Comparison of ENCODE assay signal across 9 mouse cellular contexts in genomic region chr17:35696691-35697090, GRCm38 (mm10). TPM values are rescaled to one million over a fixed set of nuclear protein-coding genes. Genes with fewer than 3 reads are reported as not detected.
DNase-seq lines count a peak whose midpoint lies in the region; ATAC-seq and TF ChIP-seq lines count a peak whose summit lies in the region.
"Had no signal": no experiment of that assay in that cellular context is flagged by ENCODE, and none has a peak within 500 bp of the region (broad histone marks: within the 10 kb centered on the region; RNA-seq: fewer than 3 reads in every experiment).

No protein-coding gene starts in this region.

- no peak for DNase-seq in heart, postnatal 0 days (ENCODE audit: low spot score)
- no peak for DNase-seq in heart, adult 8-10 months (ENCODE audit: low spot score)
- DNase-seq in spleen, postnatal 4 days (ENCODE audit: low spot score in 2 of 2), result no peak
- no peak for DNase-seq in T-cell, adult 2 months (ENCODE audit: low spot score)
- DNase-seq in embryo, embryonic 10 days (ENCODE audit: low spot score), result no peak

- peak overlapping the region; percentile 82 for H3K27ac ChIP-seq in heart, postnatal 0 days (ENCODE audit: low read depth)
- peak overlapping the region; percentile 92 for H3K27ac ChIP-seq in cortical plate, adult 2 months (ENCODE audit: insufficient read depth, low read length)
- H3K27ac ChIP-seq in hindbrain, embryonic 13.5 days, result peak overlapping the region; percentile 99

- no peak for ATAC-seq in heart, postnatal 0 days (ENCODE audit: insufficient read depth, low read depth)
- no peak for ATAC-seq in hindbrain, embryonic 13.5 days (ENCODE audit: low FRiP score)

- H3K4me2 ChIP-seq in heart, postnatal 0 days (ENCODE audit: low read depth, low read length), result peak overlapping the region; percentile 59
- H3K4me2 ChIP-seq in hindbrain, embryonic 13.5 days, result peak overlapping the region; percentile 76
- peak overlapping the region; percentile 89 for H3K4me2 ChIP-seq in myocyte (ENCODE audit: low read depth)

- TF ChIP-seq EP300 in heart, postnatal 0 days (IDR thresholded peaks at IDR 0.05; ENCODE audit: low read depth), result no peak

- H3K27me3 ChIP-seq in heart, postnatal 0 days (ENCODE audit: control insufficient read depth, insufficient read depth, low read length), result 0 out of 2 replicates have a peak, but pooled peaks cover 3% of the 10 kb centered on the region
- H3K27me3 ChIP-seq in hindbrain, embryonic 13.5 days, result no peaks in the 10 kb centered on the region
- no peaks in the 10 kb centered on the region for H3K27me3 ChIP-seq in myocyte (ENCODE audit: control insufficient read depth, insufficient read depth, insufficient read length)

- H3K4me1 ChIP-seq in heart, postnatal 0 days (ENCODE audit: control insufficient read depth, insufficient read depth), result peaks cover 13% of the 10 kb centered on the region; the same call in 1 of the 2 replicates
- H3K4me1 ChIP-seq in cortical plate, adult 2 months (ENCODE audit: control insufficient read depth, insufficient read depth, low read length), result peaks cover 13% of the 10 kb centered on the region
- peaks cover 48% of the 10 kb centered on the region for H3K4me1 ChIP-seq in hindbrain, embryonic 13.5 days (replicated peaks)

- peak overlapping the region; percentile 0; the same call in 1 of the 2 replicates for H3K4me3 ChIP-seq in heart, postnatal 0 days (ENCODE audit: low read depth, low read length)
- H3K4me3 ChIP-seq in cortical plate, adult 2 months (ENCODE audit: insufficient read depth, low read length), result peak overlapping the region; percentile 29
- peak overlapping the region; percentile 77 for H3K4me3 ChIP-seq in hindbrain, embryonic 13.5 days
- peak overlapping the region; percentile 52 for H3K4me3 ChIP-seq in myocyte

- no peak overlapping the region for H3K9ac ChIP-seq in heart, postnatal 0 days (replicated peaks; ENCODE audit: low read depth, low read length)
- peak overlapping the region; percentile 80 for H3K9ac ChIP-seq in hindbrain, embryonic 13.5 days

- H3K9me3 ChIP-seq in heart, postnatal 0 days (replicated peaks; ENCODE audit: control insufficient read depth, low read length), result no peaks in the 10 kb centered on the region
- H3K9me3 ChIP-seq in hindbrain, embryonic 13.5 days, result no peaks in the 10 kb centered on the region
- H3K9me3 ChIP-seq: G1E had no signal

- 25% methylated on average over 6 of the region's 6 CpGs for WGBS in heart, postnatal 0 days
- 56% methylated on average over 6 of the region's 6 CpGs for WGBS in hindbrain, embryonic 13.5 days

- H3ac ChIP-seq in myocyte (ENCODE audit: control insufficient read depth, insufficient read length), result no peak overlapping the region

- peaks cover 55% of the 10 kb centered on the region for H3K79me2 ChIP-seq in myocyte (ENCODE audit: control insufficient read depth, insufficient read depth)

- no peak for TF ChIP-seq CTCF in heart, postnatal 0 days (IDR thresholded peaks at IDR 0.05; ENCODE audit: low read depth)
- no peak for TF ChIP-seq CTCF in cortical plate, adult 2 months (IDR thresholded peaks at IDR 0.05; ENCODE audit: extremely low read depth, insufficient read depth, low read length)

- no peak for TF ChIP-seq POLR2A in cortical plate, adult 2 months (IDR thresholded peaks at IDR 0.05; ENCODE audit: extremely low read depth, insufficient read depth, low read length)
- TF ChIP-seq POLR2A in myocyte (IDR thresholded peaks at IDR 0.05; ENCODE audit: insufficient read length, low read depth), result no peak

- H3K36me3 ChIP-seq in heart, postnatal 0 days (replicated peaks; ENCODE audit: control insufficient read depth, insufficient read depth, low read length), result peaks cover 28% of the 10 kb centered on the region
- peaks cover 35% of the 10 kb centered on the region for H3K36me3 ChIP-seq in hindbrain, embryonic 13.5 days
- H3K36me3 ChIP-seq in myocyte (ENCODE audit: control insufficient read depth, insufficient read depth), result peaks cover 12% of the 10 kb centered on the region
- H3K36me3 ChIP-seq: G1E had no signal

TF ChIP-seq in myocyte, 11 proteins besides CTCF, POLR2A, EP300 and RAD21:
- TF ChIP-seq TCF12 (IDR thresholded peaks at IDR 0.05; ENCODE audit: insufficient read depth, poor library complexity, severe bottlenecking) (no peak), SRF (IDR thresholded peaks at IDR 0.05; ENCODE audit: control insufficient read depth, insufficient read length, low read depth) (no peak), E2F4 (IDR thresholded peaks at IDR 0.05; ENCODE audit: insufficient read depth) (no peak), USF1 (IDR thresholded peaks at IDR 0.05; ENCODE audit: low read depth) (no peak), TCF3 (IDR thresholded peaks at IDR 0.05; ENCODE audit: insufficient read length, low read depth) (no peak), POLR2AphosphoS2 (IDR thresholded peaks at IDR 0.05; ENCODE audit: insufficient read length, low read depth) (no peak)

RNA-seq across cellular contexts. Expression of gene Ddr1, which starts 7.7 kb away (rescaled TPM):
- 105 and 206 TPM in 2 replicates for total RNA-seq in heart, postnatal 0 days (2014; rRNA removed; ENCODE audit: low replicate concordance)
- 63.9 and 71.8 TPM in 2 replicates for polyA plus RNA-seq in heart, postnatal 0 days (2015; fragmentation: Nextera tagmentation; extraction: Ambion mirVana)
- 10 to 100 TPM; 23.8 to 30.0 (median 29.5) TPM for total RNA-seq in heart, adult 8-10 months (2022)
- polyA plus RNA-seq in cortical plate, adult 2 months (2012; rRNA removed), result 42.8 and 44.9 TPM in 2 replicates
- polyA plus RNA-seq in hindbrain, embryonic 13.5 days (2015; fragmentation: Nextera tagmentation; extraction: Ambion mirVana), result 128 and 140 TPM in 2 replicates
- polyA plus RNA-seq in myocyte (2012; fragmentation: generic; extraction: Trizol), result 65.6 TPM
- total RNA-seq: G1E had no signal

RNA-seq across cellular contexts. Expression of gene Gtf2h4, which starts 23.2 kb away (rescaled TPM):
- total RNA-seq in heart, postnatal 0 days (2014; rRNA removed; ENCODE audit: low replicate concordance), result 21.0 and 24.2 TPM in 2 replicates
- polyA plus RNA-seq in heart, postnatal 0 days (2015; fragmentation: Nextera tagmentation; extraction: Ambion mirVana), result 18.0 and 21.2 TPM in 2 replicates
- 10 to 100 TPM; 18.4 to 22.2 (median 21.2) TPM for total RNA-seq in heart, adult 8-10 months (2022)
- polyA plus RNA-seq in cortical plate, adult 2 months (2012; rRNA removed), result 29.8 and 32.9 TPM in 2 replicates
- 27.6 and 29.2 TPM in 2 replicates for polyA plus RNA-seq in hindbrain, embryonic 13.5 days (2015; fragmentation: Nextera tagmentation; extraction: Ambion mirVana)
- 27.4 TPM for polyA plus RNA-seq in myocyte (2012; fragmentation: generic; extraction: Trizol)

RNA-seq across cellular contexts. Expression of gene Vars2, which starts 29.3 kb away (rescaled TPM):
- 25.5 and 59.8 TPM in 2 replicates for total RNA-seq in heart, postnatal 0 days (2014; rRNA removed; ENCODE audit: low replicate concordance)
- polyA plus RNA-seq in heart, postnatal 0 days (2015; fragmentation: Nextera tagmentation; extraction: Ambion mirVana), result 9.4 and 9.8 TPM in 2 replicates
- total RNA-seq in heart, adult 8-10 months (2022), result 10 to 100 TPM; 30.4 to 34.9 (median 31.8) TPM
- polyA plus RNA-seq in cortical plate, adult 2 months (2012; rRNA removed), result 34.5 and 38.9 TPM in 2 replicates
- 11.8 and 14.0 TPM in 2 replicates for polyA plus RNA-seq in hindbrain, embryonic 13.5 days (2015; fragmentation: Nextera tagmentation; extraction: Ambion mirVana)
- polyA plus RNA-seq in myocyte (2012; fragmentation: generic; extraction: Trizol), result 13.7 TPM

RNA-seq across cellular contexts. Expression of gene Mucl3, which starts 53.2 kb away (rescaled TPM):
- not detected in 2 replicates for total RNA-seq in heart, postnatal 0 days (2014; rRNA removed; ENCODE audit: low replicate concordance)
- polyA plus RNA-seq in heart, postnatal 0 days (2015; fragmentation: Nextera tagmentation; extraction: Ambion mirVana), result not detected in 2 replicates
- not detected for total RNA-seq in heart, adult 8-10 months (2022)
- polyA plus RNA-seq in cortical plate, adult 2 months (2012; rRNA removed), result 0.06 TPM in 1 of 2 replicates, not detected in the other
- polyA plus RNA-seq in hindbrain, embryonic 13.5 days (2015; fragmentation: Nextera tagmentation; extraction: Ambion mirVana), result 0.14 TPM in 1 of 2 replicates, not detected in the other
- polyA plus RNA-seq in myocyte (2012; fragmentation: generic; extraction: Trizol), result 0.05 TPM
- polyA plus RNA-seq: G1E had no signal

Comparison
In these comparisons a context has a peak if more than half of its experiments do, and no peak if none do; other contexts are left out.
1. H3K4me3 ChIP-seq: peak in every context shown above with its lines; median percentile 77 in hindbrain, embryonic 13.5 days; 52 in myocyte; 29 in cortical plate, adult 2 months; 0 in heart, postnatal 0 days.